Mouse (Mus musculus) MEL (cell line): Measurements from ENCODE around the gene Slc22a23. TPM values are rescaled to one million over a fixed set of nuclear protein-coding genes. Genes with fewer than 3 reads are reported as not detected.

Source experiments
- DNase-seq: peaks from one replicate; pipeline ENCODE4 v3.0.0; 2011; ENCODE audit warnings: low read depth, low spot score
- H3K27ac ChIP-seq: 2 replicates; pipeline ENCODE4 v1.5.1; 2012; ENCODE audit warnings: low read depth, mild to moderate bottlenecking, control low read depth, low read length, moderate library complexity; ENCODE audit not compliant: control insufficient read depth
- H3K27me3 ChIP-seq, 2 experiments: fragments of 150-350 bp in 1 of 2; sonication (generic) in 1 of 2; 2 replicates each; pipeline ENCODE4 v1.6.1; 2012; ENCODE audit warnings: low read length in 2 of 2, mild to moderate bottlenecking in 2 of 2, improper control_type of control experiment in 1 of 2, moderate library complexity in 1 of 2; ENCODE audit not compliant: insufficient read depth in 2 of 2, control insufficient read depth in 1 of 2
- H3K36me3 ChIP-seq, 2 experiments: 2 replicates each; pipeline ENCODE4 v1.6.1; 2012 to 2014; ENCODE audit warnings: low read length in 2 of 2, improper control_type of control experiment in 1 of 2, inconsistent platforms in 1 of 2, mild to moderate bottlenecking in 1 of 2; ENCODE audit not compliant: insufficient read depth in 2 of 2, control insufficient read depth in 1 of 2
- H3K4me1 ChIP-seq, 2 experiments: fragments of 150-350 bp in 1 of 2; sonication (generic) in 1 of 2; 2 replicates each; pipeline ENCODE4 v1.6.1; 2012; ENCODE audit warnings: low read length in 2 of 2, improper control_type of control experiment in 1 of 2, mild to moderate bottlenecking in 1 of 2; ENCODE audit not compliant: insufficient read depth in 2 of 2, control insufficient read depth in 1 of 2
- H3K4me3 ChIP-seq, 2 experiments: fragments of 150-350 bp in 1 of 2; sonication (generic) in 1 of 2; 2 replicates each; pipeline ENCODE4 v1.5.1; 2012; ENCODE audit warnings: low read depth in 2 of 2, low read length in 2 of 2, mild to moderate bottlenecking in 2 of 2, moderate library complexity in 2 of 2, control low read depth in 1 of 2, improper control_type of control experiment in 1 of 2; ENCODE audit not compliant: control insufficient read depth in 1 of 2, insufficient read depth in 1 of 2
- H3K79me2 ChIP-seq: 2 replicates; pipeline ENCODE4 v1.6.1; 2012; ENCODE audit warnings: mild to moderate bottlenecking, low read length, moderate library complexity; ENCODE audit not compliant: control insufficient read depth, poor library complexity, insufficient read depth
- H3K9ac ChIP-seq: 2 replicates; pipeline ENCODE4 v1.6.1; 2012; ENCODE audit warnings: low read depth, mild to moderate bottlenecking, control low read depth, low read length, moderate library complexity; ENCODE audit not compliant: control insufficient read depth, poor library complexity, severe bottlenecking
- H3K9me3 ChIP-seq: fragments of 150-350 bp; sonication (generic); replicated peaks from 2 replicates; pipeline ENCODE4 v1.6.1; 2012; ENCODE audit warnings: mild to moderate bottlenecking, low read length, improper control_type of control experiment, moderate library complexity; ENCODE audit not compliant: insufficient read depth
- BHLHE40 ChIP-seq: IDR thresholded peaks from 2 replicates; pipeline ENCODE4 v1.6.1; 2012; ENCODE audit warnings: low read depth, mild to moderate bottlenecking, inconsistent platforms, low read length, improper control_type of control experiment, borderline replicate concordance
- CHD2 ChIP-seq: IDR thresholded peaks from 2 replicates; pipeline ENCODE4 v1.6.1; 2011; ENCODE audit warnings: low read length, improper control_type of control experiment
- CTCF ChIP-seq, 3 experiments: IDR thresholded peaks in 2 of 3; conservative IDR thresholded peaks in 1 of 3; 2 replicates each; pipeline ENCODE4 v1.5.1; 2011 to 2012; ENCODE audit warnings: low read length in 3 of 3, low read depth in 2 of 3, mild to moderate bottlenecking in 2 of 3, improper control_type of control experiment in 1 of 3, inconsistent platforms in 1 of 3, mixed read lengths in 1 of 3, moderate library complexity in 1 of 3; ENCODE audit not compliant: control insufficient read depth in 1 of 3, insufficient read depth in 1 of 3, poor library complexity in 1 of 3, severe bottlenecking in 1 of 3
- E2F4 ChIP-seq: IDR thresholded peaks from 2 replicates; pipeline ENCODE4 v1.6.1; 2011; ENCODE audit warnings: low read depth, low read length, improper control_type of control experiment, borderline replicate concordance
- ELF1 ChIP-seq: IDR thresholded peaks from 2 replicates; pipeline ENCODE4 v1.6.1; 2014; ENCODE audit warnings: low read depth, mild to moderate bottlenecking, inconsistent platforms, low read length, improper control_type of control experiment, moderate library complexity
- GATA1 ChIP-seq: IDR thresholded peaks from 2 replicates; pipeline ENCODE4 v1.6.1; 2011; ENCODE audit warnings: low read depth, low read length, improper control_type of control experiment
- HCFC1 ChIP-seq: IDR thresholded peaks from 2 replicates; pipeline ENCODE4 v1.6.1; 2012; ENCODE audit warnings: low read depth, mild to moderate bottlenecking, inconsistent platforms, low read length, improper control_type of control experiment, moderate library complexity
- MAFK ChIP-seq: IDR thresholded peaks from 2 replicates; pipeline ENCODE4 v1.6.1; 2011; ENCODE audit warnings: low read depth, mild to moderate bottlenecking, low read length, improper control_type of control experiment, borderline replicate concordance
- MAX ChIP-seq: IDR thresholded peaks from 2 replicates; pipeline ENCODE4 v1.6.1; 2011; ENCODE audit warnings: low read length, improper control_type of control experiment
- MAZ ChIP-seq: IDR thresholded peaks from 2 replicates; pipeline ENCODE4 v1.6.1; 2012; ENCODE audit warnings: low read depth, mild to moderate bottlenecking, inconsistent platforms, low read length, improper control_type of control experiment
- MEF2A ChIP-seq: IDR thresholded peaks from 2 replicates; pipeline ENCODE4 v1.6.1; 2014; ENCODE audit warnings: low read depth, mild to moderate bottlenecking, inconsistent platforms, low read length, improper control_type of control experiment; ENCODE audit not compliant: poor library complexity, insufficient replicate concordance, severe bottlenecking; ENCODE audit errors: extremely low read depth
- MXI1 ChIP-seq: IDR thresholded peaks from 2 replicates; pipeline ENCODE4 v1.6.1; 2011; ENCODE audit warnings: mild to moderate bottlenecking, low read depth, low read length, improper control_type of control experiment
- MYC ChIP-seq: IDR thresholded peaks from 2 replicates; pipeline ENCODE4 v1.6.1; 2011; ENCODE audit warnings: low read depth, mild to moderate bottlenecking, low read length, improper control_type of control experiment, moderate library complexity
- NELFE ChIP-seq: IDR thresholded peaks from 2 replicates; pipeline ENCODE4 v1.6.1; 2011; ENCODE audit warnings: low read depth, low read length, improper control_type of control experiment
- NRF1 ChIP-seq: IDR thresholded peaks from 2 replicates; pipeline ENCODE4 v1.6.1; 2014; ENCODE audit warnings: low read depth, mild to moderate bottlenecking, inconsistent platforms, low read length, improper control_type of control experiment, moderate library complexity; ENCODE audit not compliant: poor library complexity, insufficient read depth, severe bottlenecking
- POLR2AphosphoS2 ChIP-seq: IDR thresholded peaks from 2 replicates; pipeline ENCODE4 v1.6.1; 2011; ENCODE audit warnings: low read length, improper control_type of control experiment
- RCOR1 ChIP-seq: IDR thresholded peaks from 2 replicates; pipeline ENCODE4 v1.6.1; 2012; ENCODE audit warnings: low read depth, mild to moderate bottlenecking, inconsistent platforms, low read length, improper control_type of control experiment
- SIN3A ChIP-seq: IDR thresholded peaks from 2 replicates; pipeline ENCODE4 v1.6.1; 2012; ENCODE audit warnings: low read length, improper control_type of control experiment, inconsistent platforms
- SMC3 ChIP-seq: IDR thresholded peaks from 2 replicates; pipeline ENCODE4 v1.6.1; 2011; ENCODE audit warnings: low read depth, low read length, improper control_type of control experiment
- TAL1 ChIP-seq: IDR thresholded peaks from 2 replicates; pipeline ENCODE4 v1.6.1; 2012; ENCODE audit warnings: mild to moderate bottlenecking, inconsistent platforms, low read length, moderate library complexity, mixed read lengths
- TBP ChIP-seq: IDR thresholded peaks from 2 replicates; pipeline ENCODE4 v1.8.0; 2011; ENCODE audit warnings: low read depth, low read length, improper control_type of control experiment
- TCF12 ChIP-seq: IDR thresholded peaks from 2 replicates; pipeline ENCODE4 v1.6.1; 2014; ENCODE audit warnings: low read depth, mild to moderate bottlenecking, inconsistent platforms, low read length, improper control_type of control experiment, moderate library complexity
- UBTF ChIP-seq: IDR thresholded peaks from 2 replicates; pipeline ENCODE4 v1.6.1; 2012; ENCODE audit warnings: low read depth, mild to moderate bottlenecking, inconsistent platforms, low read length, improper control_type of control experiment, moderate library complexity, borderline replicate concordance; ENCODE audit not compliant: insufficient read depth
- USF2 ChIP-seq, 2 experiments: IDR thresholded peaks; 2 replicates each; pipeline ENCODE4 v1.6.1; 2011 to 2012; ENCODE audit warnings: improper control_type of control experiment in 2 of 2, low read length in 2 of 2, borderline replicate concordance in 1 of 2, inconsistent platforms in 1 of 2, low read depth in 1 of 2, mild to moderate bottlenecking in 1 of 2; ENCODE audit not compliant: insufficient read depth in 1 of 2
- ZC3H11A ChIP-seq: IDR thresholded peaks from 2 replicates; pipeline ENCODE4 v1.6.1; 2012; ENCODE audit warnings: low read depth, mild to moderate bottlenecking, inconsistent platforms, low read length, improper control_type of control experiment
- ZKSCAN1 ChIP-seq: IDR thresholded peaks from 2 replicates; pipeline ENCODE4 v1.6.1; 2012; ENCODE audit warnings: low read depth, mild to moderate bottlenecking, inconsistent platforms, low read length, improper control_type of control experiment, moderate library complexity
- polyA plus RNA-seq, 2 experiments: library from polyadenylated mRNA; stranded (reverse) in 1 of 2; unstranded in 1 of 2; fragments of >175 nt in 1 of 2; fragments of >200 nt in 1 of 2; gene quantifications; 2 replicates each; pipeline versions ENCODE4 v1.2.1 to v1.2.4; 2012; ENCODE audit warnings: low replicate concordance in 2 of 2, low read depth in 1 of 2; ENCODE audit not compliant: insufficient read length in 2 of 2, insufficient read depth in 1 of 2, missing spikeins in 1 of 2
- total RNA-seq: library from RNA; depleted of rRNA; stranded (reverse); fragments of 300-350 nt; gene quantifications from 2 replicates; pipeline ENCODE4 v1.2.3, GENCODE M21; 2012

Slc22a23 gene
- total and polyA plus RNA-seq, 3 experiments = 22.2 to 24.3 TPM; not detected in 1

DNA sequence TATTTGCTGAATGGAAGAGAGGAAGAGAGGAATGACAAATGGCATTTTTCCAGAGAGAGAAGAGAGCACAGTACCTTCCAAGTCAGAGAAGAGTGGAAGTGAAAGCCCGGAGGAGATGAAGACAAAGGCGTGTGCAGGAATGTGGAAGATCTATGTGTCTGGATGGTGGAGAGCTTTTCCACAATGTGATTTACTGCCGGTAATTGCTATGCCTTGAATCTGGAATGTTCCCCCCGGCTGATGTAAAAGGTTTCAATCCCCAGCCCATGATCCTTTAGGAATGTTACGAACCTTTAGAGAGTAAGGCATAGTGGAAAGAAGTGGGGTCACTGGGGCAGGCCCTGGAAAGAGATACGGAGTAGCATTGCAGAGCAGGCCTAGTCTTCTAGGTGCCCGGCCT is 8.3 kb upstream of the Slc22a23 start:
- Histone ChIP-seq H3K36me3 (peaks cover 0 to 9% of the 10 kb centered on the region in 2 experiments; a peak in 2 of 4 replicates), H3K9ac (no peak overlapping the region), H3K4me3 (no peak overlapping the region), H3K79me2 (no peaks in the 10 kb centered on the region), H3K27me3 (no peaks in the 10 kb centered on the region), H3K4me1 (peaks cover 4 to 5% of the 10 kb centered on the region in 2 experiments), H3K27ac (no peak overlapping the region), H3K9me3 (no peaks in the 10 kb centered on the region)
- no peak for DNase-seq
- TF ChIP-seq HCFC1 = no peak
- no peak for TF ChIP-seq NELFE
- no peak for TF ChIP-seq TBP
- no peak for TF ChIP-seq TCF12
- TF ChIP-seq MXI1 = no peak
- TF ChIP-seq MAZ = no peak
- TF ChIP-seq SMC3 = no peak
- no peak for TF ChIP-seq MYC
- TF ChIP-seq SIN3A = no peak
- no peak for TF ChIP-seq TAL1
- TF ChIP-seq POLR2AphosphoS2 = no peak
- TF ChIP-seq UBTF = no peak
- no peak for TF ChIP-seq ELF1
- TF ChIP-seq, all 39 proteins: peak for 0

DNA sequence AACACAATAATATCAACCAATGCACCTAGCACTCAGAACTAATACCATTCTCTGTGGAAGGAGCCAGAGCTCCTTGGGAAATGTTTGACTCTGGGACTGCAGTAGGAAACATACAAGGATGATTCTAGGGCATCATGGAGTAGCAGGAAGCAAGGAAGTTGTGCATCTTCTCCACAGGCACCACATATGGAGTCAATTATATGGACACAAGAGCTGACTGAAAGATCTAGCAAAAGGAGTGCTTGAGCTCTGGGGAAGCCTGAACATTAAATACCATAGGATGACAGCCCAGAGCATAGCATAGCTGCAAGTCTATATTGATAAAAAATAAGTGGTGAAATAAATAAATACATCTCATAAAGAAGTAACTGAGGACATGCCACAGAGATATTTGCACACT is 6.5 kb upstream of the Slc22a23 start:
- H3K9ac ChIP-seq = no peak overlapping the region
- H3K36me3 ChIP-seq = peaks cover 0 to 16% of the 10 kb centered on the region in 2 experiments; a peak in 2 of 4 replicates
- TF ChIP-seq CTCF (IDR thresholded peaks at IDR 0.05 in 2 of 3, conservative IDR thresholded peaks at IDR 0.05 in 1 of 3; ENCODE audit: control insufficient read depth in 1 of 3, insufficient read depth in 1 of 3, low read depth in 2 of 3, low read length in 3 of 3, poor library complexity in 1 of 3, severe bottlenecking in 1 of 3) = no peak
- TF ChIP-seq CHD2 = no peak
- no peak for TF ChIP-seq TCF12
- TF ChIP-seq BHLHE40 = no peak
- TF ChIP-seq GATA1 = no peak
- no peak for TF ChIP-seq POLR2AphosphoS2
- no peak for TF ChIP-seq ZKSCAN1
- no peak for TF ChIP-seq NRF1
- no peak for TF ChIP-seq MXI1
- TF ChIP-seq MAX = no peak
- no peak for TF ChIP-seq MYC
- no peak for TF ChIP-seq USF2 (IDR thresholded peaks at IDR 0.05; ENCODE audit: borderline replicate concordance in 1 of 2, insufficient read depth in 1 of 2, low read depth in 1 of 2, low read length in 2 of 2)
- TF ChIP-seq ZC3H11A = no peak
- no peak for TF ChIP-seq ELF1
- no peak for TF ChIP-seq NELFE
- TF ChIP-seq MAFK = no peak
- no peak for TF ChIP-seq MAZ
- TF ChIP-seq RCOR1 = no peak
- TF ChIP-seq E2F4 = no peak
- no peak for TF ChIP-seq MEF2A
- TF ChIP-seq, all 39 proteins: peak for 0
- Histone ChIP-seq H3K79me2 (no peaks in the 10 kb centered on the region), H3K9me3 (no peaks in the 10 kb centered on the region), H3K4me1 (peaks cover 6 to 7% of the 10 kb centered on the region in 2 experiments), H3K27ac (no peak overlapping the region), H3K4me3 (no peak overlapping the region), H3K27me3 (no peaks in the 10 kb centered on the region)
- DNase-seq = no peak
